Mouse (Mus musculus) small intestine, adult 2 months (tissue): ENCODE data around the gene Gm28048. TPM values are rescaled to one million over a fixed set of nuclear protein-coding genes. Genes with fewer than 3 reads are reported as not detected.

Experiments
- H3K27ac ChIP-seq: fragments of 200-500 bp; 2 replicates; pipeline ENCODE4 v1.5.1; 2012; ENCODE audit warnings: low read depth, low read length, control low read depth, inconsistent platforms; ENCODE audit not compliant: insufficient read depth
- H3K27me3 ChIP-seq: fragments of 200-500 bp; 2 replicates; pipeline ENCODE4 v1.6.1; 2012; ENCODE audit warnings: mild to moderate bottlenecking, moderate library complexity, low read length, inconsistent platforms; ENCODE audit not compliant: control insufficient read depth, insufficient read depth
- H3K36me3 ChIP-seq: fragments of 200-500 bp; 2 replicates; pipeline ENCODE4 v1.6.1; 2012; ENCODE audit warnings: mild to moderate bottlenecking, low read length, control low read depth, inconsistent platforms; ENCODE audit not compliant: control insufficient read depth, insufficient read depth
- H3K4me1 ChIP-seq: fragments of 200-500 bp; 2 replicates; pipeline ENCODE4 v1.6.1; 2012; ENCODE audit warnings: low read length, inconsistent platforms, mixed read lengths; ENCODE audit not compliant: control insufficient read depth, insufficient read depth, insufficient read length
- H3K4me3 ChIP-seq: fragments of 200-500 bp; 2 replicates; pipeline ENCODE4 v1.5.1; 2012; ENCODE audit warnings: low read depth, mild to moderate bottlenecking, control low read depth, inconsistent platforms, low read length, moderate library complexity
- CTCF ChIP-seq: fragments of 200-500 bp; IDR thresholded peaks from 2 replicates; pipeline ENCODE4 v1.5.1; 2012; ENCODE audit warnings: low read depth, mild to moderate bottlenecking, control low read depth, inconsistent platforms, low read length, moderate library complexity, mixed read lengths; ENCODE audit not compliant: insufficient replicate concordance, insufficient read length; ENCODE audit errors: extremely low read depth
- POLR2A ChIP-seq: fragments of 200-500 bp; IDR thresholded peaks from 2 replicates; pipeline ENCODE4 v1.6.1; 2012; ENCODE audit warnings: low read depth, mild to moderate bottlenecking, control low read depth, inconsistent platforms, low read length, moderate library complexity
- WGBS: fragments of 180-500 bp; shearing (Covaris S2); methylation state at CpG from one replicate; pipeline ENCODE4 v1.1.7; 2018; 5-methylcytosine and 5-hydroxymethylcytosine counted together
- polyA plus RNA-seq: library from polyadenylated mRNA; depleted of rRNA; stranded (reverse); fragments of >200 nt; gene quantifications from 2 replicates; pipeline ENCODE4 v1.2.3, GENCODE M21; 2012

Gm28048 gene
- polyA plus RNA-seq, 1 experiment: not detected

DNA sequence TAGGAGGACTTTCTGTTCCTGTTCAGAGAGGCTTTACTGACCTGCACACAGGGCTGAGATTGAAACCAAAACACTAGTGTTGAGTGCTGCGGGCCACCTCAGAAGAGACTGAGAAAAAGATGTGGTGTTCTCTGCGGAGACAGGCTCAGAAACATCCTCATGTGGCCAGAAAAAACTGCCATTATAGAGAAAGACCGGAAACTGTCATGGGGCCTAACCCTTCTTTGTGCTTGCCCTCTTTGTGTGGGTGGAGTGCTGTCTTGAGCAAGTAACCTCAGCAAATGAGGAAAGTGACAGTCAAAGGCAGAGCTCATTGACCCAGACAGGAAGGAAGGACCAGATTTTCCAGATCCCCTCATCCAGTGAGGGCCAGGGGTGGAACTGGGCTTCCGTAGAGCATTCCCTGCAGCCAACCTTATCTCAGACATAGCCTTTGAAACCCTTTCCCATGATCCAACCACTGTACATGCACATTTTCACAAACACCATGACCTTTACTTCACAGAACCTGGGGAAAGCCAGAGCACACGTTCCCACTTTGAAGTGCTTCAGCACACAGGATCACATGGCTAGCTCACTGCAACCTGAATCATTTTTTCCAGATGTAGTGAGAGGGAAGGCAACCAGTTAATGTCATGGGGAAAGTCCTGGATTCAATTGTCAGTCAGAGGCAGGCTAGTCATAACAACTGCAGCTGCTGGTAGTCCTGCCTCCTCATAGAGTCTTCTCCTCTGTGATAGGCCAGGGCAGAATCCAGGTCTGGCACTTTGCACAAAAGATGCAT is 167.8 kb downstream of the Gm28048 start:
- no peak overlapping the region for H3K4me3 ChIP-seq
- H3K27ac ChIP-seq: peak overlapping the region; percentile 66
- no peaks in the 10 kb centered on the region for H3K36me3 ChIP-seq
- WGBS: 78% methylated on average over 5 of the region's 5 CpGs
- peaks cover 2% of the 10 kb centered on the region; the same call in 1 of the 2 replicates for H3K4me1 ChIP-seq
- no peaks in the 10 kb centered on the region for H3K27me3 ChIP-seq
- no peak for TF ChIP-seq CTCF

DNA sequence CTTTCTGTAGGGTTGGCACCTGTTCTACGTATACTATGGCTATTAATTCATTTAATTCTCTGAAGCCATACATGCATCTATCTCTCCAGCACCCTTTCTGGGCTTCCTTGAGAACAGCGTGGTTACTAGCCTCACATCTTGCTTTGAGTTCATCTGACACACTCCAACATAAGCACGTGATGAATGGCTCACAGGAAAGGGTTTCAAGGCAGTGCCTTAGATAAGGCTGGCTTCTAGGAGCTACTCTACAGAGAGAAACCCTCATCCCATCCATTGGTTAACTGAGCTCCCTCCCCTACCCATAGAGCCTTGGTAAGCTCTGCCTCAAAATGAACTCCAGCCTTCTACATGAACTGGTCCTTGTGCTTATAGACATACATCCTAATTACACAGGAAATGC is 168.5 kb downstream of the Gm28048 start:
- no peaks in the 10 kb centered on the region for H3K27me3 ChIP-seq
- H3K4me1 ChIP-seq: peaks cover 2% of the 10 kb centered on the region; the same call in 1 of the 2 replicates
- H3K27ac ChIP-seq: peak overlapping the region; percentile 45; the same call in 1 of the 2 replicates
- WGBS: 81% methylated on average over 3 of the region's 3 CpGs
- no peak overlapping the region for H3K4me3 ChIP-seq
- TF ChIP-seq CTCF: no peak
- TF ChIP-seq POLR2A: no peak
- no peaks in the 10 kb centered on the region for H3K36me3 ChIP-seq

DNA sequence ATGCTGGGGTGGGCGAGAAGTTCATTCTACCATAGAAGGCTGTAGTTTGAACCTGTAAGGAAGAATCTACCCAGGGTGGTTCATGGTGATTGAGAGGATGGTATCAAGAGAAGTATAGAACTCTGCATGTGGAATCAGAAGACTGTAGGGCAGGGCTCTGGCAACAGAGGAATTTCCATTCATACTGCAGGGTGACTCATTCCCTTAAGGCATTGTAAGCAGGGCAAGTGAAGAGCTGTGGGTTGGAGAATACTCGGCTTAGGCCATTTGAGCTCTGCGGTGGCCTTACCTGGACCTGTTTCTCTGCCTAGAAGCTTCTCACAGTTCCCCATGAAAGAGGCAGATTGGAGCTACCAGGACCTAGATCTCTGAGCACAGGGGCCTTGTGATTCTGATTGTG is 170.5 kb downstream of the Gm28048 start:
- H3K27ac ChIP-seq: no peak overlapping the region
- H3K27me3 ChIP-seq: no peaks in the 10 kb centered on the region
- 93% methylated on average over 3 of the region's 3 CpGs for WGBS

DNA sequence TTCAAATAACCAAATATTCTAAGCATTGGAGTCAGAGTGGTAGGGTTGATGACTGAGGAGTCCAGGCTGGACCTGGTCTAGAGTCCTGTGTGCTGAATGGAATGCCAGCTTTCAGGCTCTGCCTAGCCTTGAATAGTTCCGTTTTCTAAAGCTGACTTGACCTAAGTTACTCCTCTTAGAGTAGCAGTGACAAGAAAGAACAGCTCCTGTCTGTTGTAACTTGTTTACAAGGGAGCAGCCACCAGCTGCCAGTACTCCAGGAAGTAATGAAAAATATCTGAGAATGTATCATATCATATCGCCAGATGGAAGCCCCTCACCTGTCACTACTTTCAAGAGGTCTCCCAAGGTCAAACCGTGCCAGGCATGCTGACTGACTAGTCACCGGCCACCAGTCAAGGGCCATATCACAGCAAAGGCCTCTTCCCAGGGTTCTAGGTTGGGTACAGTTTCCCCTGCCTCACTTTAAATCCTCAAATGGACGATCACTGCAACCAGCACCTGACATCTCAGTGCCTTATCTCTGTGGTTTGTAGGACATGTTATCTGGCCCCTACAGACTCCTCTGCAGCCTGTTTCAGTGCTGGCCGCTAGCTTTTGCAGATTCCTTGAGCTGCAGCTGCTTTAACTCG is 172.3 kb downstream of the Gm28048 start:
- no peak overlapping the region for H3K27ac ChIP-seq
- WGBS: 34% methylated on average over 7 of the region's 7 CpGs
- TF ChIP-seq POLR2A: no peak
- TF ChIP-seq CTCF: no peak

More for the DNA sequence above, 170.5 kb downstream of the Gm28048 start:
- TF ChIP-seq CTCF (no peak), POLR2A (no peak)
- Histone ChIP-seq H3K36me3 (no peaks in the 10 kb centered on the region), H3K4me1 (no peaks in the 10 kb centered on the region; the same call in 1 of the 2 replicates), H3K4me3 (no peak overlapping the region)

DNA sequence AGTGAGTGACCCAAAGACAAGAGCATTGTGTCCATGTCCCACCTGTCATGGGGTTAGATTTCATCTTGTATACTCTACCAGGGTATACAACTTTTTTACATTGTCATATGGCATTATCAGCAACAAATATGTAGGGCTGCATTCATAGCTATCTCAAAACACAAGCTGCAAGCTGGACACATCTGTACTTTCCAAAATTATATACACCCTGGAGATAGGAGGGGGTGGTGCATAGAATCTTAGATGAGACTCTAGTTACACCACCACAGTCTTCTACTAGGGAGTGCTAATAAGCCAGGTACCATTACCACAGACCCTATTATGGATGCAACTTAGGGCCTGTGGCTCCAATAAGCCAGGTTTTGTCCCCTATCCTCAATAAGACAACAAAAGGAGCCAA is 173.8 kb downstream of the Gm28048 start:
- Histone ChIP-seq H3K4me3 (no peak overlapping the region), H3K27me3 (no peaks in the 10 kb centered on the region), H3K4me1 (no peaks in the 10 kb centered on the region; the same call in 1 of the 2 replicates), H3K36me3 (no peaks in the 10 kb centered on the region), H3K27ac (no peak overlapping the region)
- no peak for TF ChIP-seq POLR2A
- no peak for TF ChIP-seq CTCF

More for the DNA sequence above, 172.3 kb downstream of the Gm28048 start:
- Histone ChIP-seq H3K4me1 (no peaks in the 10 kb centered on the region; the same call in 1 of the 2 replicates), H3K36me3 (no peaks in the 10 kb centered on the region), H3K27me3 (no peaks in the 10 kb centered on the region), H3K4me3 (no peak overlapping the region)

DNA sequence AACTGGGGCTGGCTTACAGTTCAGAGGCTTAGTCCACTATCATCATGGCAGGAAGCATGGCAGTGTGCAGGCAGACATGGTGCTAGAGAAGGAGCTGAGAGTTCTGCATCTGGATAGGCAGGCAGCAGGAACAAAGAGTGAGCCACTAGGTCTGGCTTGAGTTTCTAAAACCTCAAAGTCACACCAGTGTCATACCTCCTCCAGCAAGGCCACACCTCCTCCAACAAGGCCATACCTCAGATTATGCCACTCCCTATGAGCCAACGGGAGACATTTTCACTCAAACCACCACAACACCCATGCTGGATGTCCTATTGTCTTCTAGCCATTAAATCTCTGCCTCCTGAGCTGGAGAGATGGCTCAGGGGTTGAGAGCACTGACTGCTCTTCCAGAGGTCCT is 176.7 kb downstream of the Gm28048 start:
- no peak overlapping the region for H3K27ac ChIP-seq
- no peaks in the 10 kb centered on the region for H3K27me3 ChIP-seq
- H3K36me3 ChIP-seq: no peaks in the 10 kb centered on the region
- peaks cover under 1% of the 10 kb centered on the region; the same call in 1 of the 2 replicates for H3K4me1 ChIP-seq
- TF ChIP-seq CTCF: no peak
- TF ChIP-seq POLR2A: no peak
- H3K4me3 ChIP-seq: no peak overlapping the region
- 74% methylated on average over 1 of the region's 1 CpGs for whole genome bisulfite sequencing

DNA sequence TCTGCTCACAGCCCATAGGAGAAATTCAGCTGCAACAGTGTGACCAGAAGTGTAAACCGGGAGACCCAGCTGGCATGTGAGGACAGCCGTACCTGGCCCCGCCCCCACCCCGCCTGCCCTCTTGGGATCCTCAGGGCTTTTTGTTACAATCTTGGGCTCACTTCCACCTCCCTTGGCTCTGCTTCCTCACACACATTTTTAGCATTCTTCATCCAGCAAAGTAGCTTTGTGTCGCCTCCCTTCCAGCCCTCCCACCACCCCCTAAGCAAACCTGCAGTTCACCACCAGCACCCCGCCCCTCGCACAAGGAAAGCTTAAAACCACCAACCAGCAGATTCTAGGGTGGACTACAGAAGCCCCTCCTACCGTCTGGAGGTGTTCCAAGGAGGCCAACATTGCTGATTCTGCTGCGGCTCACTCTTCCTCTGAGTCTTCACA is 181.9 kb downstream of the Gm28048 start:
- Histone ChIP-seq H3K27me3 (no peaks in the 10 kb centered on the region), H3K4me1 (peaks cover 5% of the 10 kb centered on the region; the same call in 1 of the 2 replicates), H3K4me3 (no peak overlapping the region), H3K36me3 (no peaks in the 10 kb centered on the region), H3K27ac (no peak overlapping the region)
- no peak for TF ChIP-seq POLR2A
- 27% methylated on average over 9 of the region's 9 CpGs for WGBS
